Mouse (Mus musculus) c-Kit-negative CD71-positive TER-119-positive erythroid progenitor cells, embryonic 14.5 days (primary cell): ENCODE data around the gene Eif2b5.

Experiments
- DNase-seq: peaks from one replicate; pipeline ENCODE4 v3.0.0-alpha.2; 2013; ENCODE audit warnings: low read depth, low spot score

The Eif2b5 gene

DNA sequence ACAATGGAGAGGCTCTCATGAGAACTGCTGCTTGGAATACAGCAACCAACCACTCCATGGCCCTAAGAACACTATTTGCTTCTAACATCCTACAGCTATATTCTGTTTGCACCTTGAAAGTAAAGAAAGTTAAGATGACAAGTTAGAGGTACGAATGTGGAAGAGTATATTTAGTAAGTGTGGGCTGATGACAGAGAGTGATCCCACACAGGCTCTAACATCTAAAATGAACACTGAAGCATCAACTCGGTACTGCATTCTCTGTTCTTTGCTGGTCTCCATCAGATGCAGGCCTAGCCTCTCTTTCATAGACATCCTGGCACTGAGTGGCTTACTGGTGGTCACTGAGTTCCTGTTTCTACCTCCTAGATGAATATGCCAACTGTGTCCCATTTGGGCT, 9.4 kb upstream of the Eif2b5 start:
- DNase-seq, result no peak

DNA sequence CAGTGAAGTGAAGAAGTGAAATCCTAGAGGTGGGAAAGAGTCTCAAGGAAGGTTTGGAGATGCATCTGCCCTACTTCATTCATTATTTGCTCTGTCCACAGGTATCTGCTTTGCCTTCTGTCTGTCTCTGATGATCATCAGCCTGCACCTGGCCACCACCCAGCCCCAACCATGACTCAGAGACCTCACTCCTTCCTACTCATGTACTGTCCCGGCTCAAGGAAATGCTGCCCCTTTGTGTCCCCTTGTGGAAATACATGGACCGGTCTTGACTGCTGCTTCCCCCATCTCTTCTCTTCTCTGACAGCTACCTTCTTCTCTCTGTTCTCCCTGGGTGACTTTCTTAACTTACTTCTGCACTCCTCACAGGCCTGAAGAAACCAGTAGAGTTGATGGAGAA, 8.0 kb upstream of the Eif2b5 start:
- no peak for DNase-seq

DNA sequence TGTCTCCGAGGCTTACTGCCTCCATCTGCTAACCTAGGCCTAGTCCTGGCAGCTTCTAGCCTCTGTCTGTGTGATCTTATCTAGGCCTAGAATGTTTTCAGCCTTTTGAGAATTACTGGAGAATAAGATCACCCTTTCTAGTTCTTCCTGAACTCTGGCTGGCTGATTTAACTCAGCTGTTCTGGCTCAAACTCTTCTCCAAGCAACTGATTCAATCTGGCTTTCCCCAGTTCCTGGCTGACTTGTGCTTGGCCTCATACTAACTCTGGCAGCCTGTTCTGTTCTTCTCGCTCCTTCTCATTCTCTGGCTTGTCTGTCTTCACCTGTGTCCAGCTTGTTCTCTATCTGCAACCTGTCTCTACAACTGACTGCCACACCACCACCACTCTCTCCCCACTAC, 7.3 kb upstream of the Eif2b5 start:
- no peak for DNase-seq

DNA sequence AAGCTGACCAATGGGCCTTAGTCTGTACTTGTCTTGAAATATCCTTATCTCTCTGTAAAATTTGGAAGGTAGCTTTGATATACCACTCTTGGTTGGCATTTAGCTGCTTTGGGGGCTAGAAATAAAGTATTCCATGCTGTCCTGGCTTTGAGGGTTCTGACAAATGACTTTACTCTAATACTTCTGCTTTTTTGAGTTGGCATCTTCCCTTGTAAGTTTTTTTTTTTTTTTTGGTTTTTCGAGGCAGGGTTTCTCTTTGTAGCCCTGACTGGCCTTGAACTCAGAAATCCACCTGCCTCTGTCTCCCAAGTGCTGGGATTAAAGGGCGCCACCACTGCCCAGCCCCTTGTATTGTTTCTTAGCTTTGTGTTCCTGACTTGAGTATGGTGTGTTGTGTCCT, 5.2 kb upstream of the Eif2b5 start:
- no peak for DNase-seq

DNA sequence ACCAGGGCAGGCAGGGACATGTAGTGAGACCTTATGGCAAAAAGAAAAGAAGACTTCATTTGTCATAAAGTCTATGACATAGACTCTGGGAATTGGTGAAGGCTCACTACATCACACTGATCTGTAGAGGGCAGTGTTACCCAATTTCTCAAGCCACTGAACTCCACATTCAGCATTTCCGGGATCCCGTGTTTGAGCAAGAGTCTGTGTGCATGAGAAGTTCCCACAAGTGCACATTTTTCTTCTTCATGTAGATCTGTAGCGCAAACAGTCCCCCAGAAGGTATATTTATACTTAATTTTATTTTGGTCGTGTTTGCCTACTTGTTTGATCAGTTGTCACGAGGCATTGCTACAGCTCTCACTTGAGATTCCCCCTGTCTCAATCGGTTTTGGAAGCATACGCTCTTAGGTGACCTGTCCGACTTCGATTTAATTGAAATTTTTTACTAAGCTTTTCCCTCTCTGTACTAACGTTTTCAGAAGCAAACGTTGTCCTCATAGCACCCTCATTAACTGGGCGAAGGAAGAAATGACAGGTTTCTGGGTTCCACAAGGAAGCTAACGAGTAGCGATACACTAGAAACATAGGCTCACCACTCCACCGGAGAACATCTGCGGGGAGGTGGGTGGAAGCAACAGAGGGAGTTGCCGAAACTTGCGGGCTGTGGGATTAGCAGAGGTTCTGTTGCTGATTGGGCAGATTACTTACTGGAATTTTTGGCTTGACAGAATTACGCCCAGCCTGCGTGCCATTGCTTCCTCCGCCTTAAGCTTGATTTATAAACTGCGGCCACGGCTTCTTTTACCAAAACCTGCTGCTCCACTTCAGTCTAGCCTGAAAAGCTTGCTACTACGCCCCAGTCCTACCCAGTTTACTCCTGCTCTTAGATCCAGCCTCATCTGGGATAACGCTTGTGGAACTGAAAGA, 1.7 kb upstream of the Eif2b5 start:
- peak; percentile 62 for DNase-seq

DNA sequence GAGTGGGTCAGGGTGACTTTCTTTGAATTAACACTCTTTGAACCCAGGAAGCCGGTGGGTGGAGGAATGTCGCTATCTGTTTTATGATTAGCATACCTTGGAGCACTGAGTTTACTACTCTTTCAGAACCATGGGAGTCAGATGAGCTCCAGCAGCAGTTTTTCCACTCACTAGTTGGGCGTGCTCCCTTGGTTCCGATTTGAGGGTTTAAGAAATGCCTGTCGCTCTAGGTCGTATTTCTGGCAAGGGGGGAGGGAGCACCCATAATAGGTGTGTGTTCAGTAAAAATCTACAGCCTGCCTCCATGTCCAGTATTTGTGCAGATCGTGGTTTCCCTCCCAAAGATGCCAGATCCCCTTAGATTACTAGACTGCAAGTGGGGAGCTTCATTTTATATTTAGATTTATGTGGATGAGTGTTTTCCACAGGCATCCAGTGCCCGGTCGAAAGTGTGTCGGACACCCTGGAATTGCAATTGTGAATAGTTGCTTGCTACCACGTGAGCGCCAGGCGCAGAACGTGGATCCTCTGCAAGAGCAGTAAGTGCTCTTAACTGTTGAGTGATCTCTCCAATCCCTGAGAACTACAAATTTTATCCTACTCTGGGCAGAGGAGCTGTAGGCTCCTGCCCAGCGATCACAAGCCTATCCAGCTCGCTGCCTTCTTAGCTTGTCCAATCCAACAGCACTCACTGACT, 489 bp upstream of the Eif2b5 start:
- DNase-seq, result no peak

DNA sequence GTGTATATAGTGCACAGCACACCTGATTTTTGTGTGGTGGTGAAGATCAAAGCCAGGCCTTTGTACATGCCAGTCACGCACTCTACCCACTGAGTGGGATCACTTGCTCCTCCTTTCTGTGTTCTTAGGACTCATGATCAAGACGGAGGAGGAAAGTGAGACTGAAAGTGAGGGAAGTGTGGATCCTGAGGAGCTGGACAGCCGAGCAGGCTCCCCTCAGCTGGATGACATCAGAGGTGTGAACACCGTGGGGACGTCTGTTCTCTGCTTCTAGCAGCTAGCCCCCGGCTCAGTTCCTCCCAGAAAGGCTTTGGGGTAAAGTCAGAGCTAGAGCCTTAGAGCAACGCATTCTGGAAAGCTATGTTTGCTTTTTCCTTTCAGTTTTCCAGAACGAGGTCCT, 7.4 kb downstream of the Eif2b5 start:
- no peak for DNase-seq

DNA sequence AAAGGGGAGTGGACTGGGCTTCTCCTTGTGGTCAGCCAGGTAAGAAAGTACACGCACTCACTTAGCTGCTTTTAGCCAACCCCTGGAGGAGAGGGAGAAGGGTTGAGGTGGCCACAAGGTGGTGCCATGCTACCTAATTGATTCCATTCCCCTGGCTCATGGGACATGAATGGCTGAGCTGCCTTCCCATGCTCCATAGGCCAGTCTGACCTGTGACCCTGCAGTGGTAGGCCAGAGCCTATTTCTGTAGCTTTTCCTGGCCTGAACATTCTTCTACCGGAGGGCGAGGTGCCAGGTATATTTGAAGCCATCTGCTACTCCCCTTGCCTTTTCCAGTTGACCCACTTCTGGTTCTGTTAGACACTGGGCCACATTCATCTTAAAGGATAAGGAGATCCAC, 10.7 kb downstream of the Eif2b5 start:
- DNase-seq, result no peak

DNA sequence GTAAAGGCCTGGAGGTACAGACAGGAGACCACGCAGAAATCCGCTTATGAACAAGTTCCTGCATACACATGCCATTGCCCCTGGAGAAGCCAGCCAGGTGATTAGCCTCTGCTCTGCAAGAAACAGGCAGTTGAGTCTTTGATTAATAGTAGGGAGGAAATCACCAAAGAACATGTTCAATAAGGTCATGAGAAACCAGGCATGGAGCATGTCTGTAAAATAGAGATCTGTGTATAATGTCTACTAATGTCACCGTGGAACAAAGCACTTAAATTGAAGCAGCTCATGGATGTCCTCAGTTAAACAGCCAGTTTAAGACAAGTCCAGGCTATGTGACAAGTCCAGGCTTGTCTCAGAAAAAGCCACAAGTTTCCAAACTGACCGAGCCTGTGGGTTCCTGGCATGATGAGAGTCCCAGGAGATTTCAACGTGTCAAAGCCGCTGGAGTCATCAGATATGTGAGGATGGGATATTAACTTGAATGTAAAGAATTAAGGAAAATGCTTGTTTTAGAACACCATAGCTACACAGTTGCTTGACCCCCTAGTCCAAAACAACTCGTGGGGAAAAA, 12.7 kb downstream of the Eif2b5 start:
- no peak for DNase-seq

DNA sequence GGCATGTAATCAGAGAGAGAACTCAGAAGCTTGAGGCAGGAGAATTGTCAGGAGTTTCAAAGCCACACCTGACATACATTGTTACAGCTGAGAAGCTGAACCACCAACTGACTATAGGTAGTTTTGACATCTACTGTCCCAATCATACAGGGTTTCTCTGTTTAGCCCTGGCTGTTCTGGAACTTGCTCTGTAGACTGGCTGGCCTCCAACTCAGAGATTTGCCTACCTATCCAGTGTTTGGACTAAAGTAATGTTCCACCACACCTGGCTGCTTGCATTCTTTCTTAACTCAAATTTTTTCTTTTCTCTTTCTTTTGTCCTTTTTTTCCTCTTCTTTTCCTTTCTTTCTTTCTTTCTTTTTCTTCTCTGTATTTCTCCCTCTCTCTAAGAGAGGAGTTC, 17.4 kb downstream of the Eif2b5 start:
- DNase-seq, result no peak

DNA sequence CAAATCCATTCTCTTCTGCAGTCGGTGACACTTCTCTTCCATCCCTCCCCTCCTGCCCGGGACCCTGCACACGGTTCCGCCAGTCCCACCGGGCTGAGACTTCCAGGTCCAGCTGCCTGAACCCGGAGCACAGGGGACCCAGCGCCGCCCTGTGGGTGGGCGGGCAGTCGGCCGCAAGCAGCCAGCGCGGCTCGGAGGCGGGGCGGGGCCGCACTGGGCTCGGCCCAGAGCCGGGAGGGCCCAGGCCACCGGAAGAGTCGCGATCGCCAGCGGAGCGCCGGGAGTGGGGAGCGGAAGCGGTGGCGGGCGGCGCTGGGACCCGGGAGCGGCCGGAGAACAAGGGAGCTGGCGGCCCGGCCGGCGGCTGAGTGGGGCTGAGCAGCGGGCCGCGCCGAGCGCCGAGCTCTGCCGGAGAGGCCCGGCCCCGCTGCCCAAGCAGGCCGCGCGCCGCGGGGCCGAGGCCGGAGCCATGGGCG, 18.1 kb downstream of the Eif2b5 start, which contains the start of gene Dvl3:
Gene Dvl3, plus strand, starts transcription at position 257 of the 476 bp plus-strand sequence.
- peak; percentile 68 for DNase-seq

DNA sequence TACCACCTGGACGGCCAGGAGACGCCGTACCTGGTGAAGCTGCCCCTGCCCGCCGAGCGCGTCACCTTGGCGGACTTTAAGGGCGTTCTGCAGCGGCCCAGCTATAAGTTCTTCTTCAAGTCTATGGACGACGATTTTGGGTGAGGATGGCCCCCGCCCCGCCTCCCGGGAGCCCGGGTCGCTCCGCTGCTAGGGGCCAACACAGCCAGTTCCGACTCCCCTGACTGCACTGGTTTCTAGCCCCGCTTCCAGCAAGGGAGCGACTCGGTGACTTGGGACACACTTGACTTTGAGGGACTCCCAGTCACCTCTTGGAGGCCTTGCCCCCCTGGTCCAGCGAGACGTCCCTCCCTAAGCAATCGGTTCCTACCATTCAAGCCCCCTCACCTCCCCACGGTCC, 18.6 kb downstream of the Eif2b5 start:
- DNase-seq, result no peak

DNA sequence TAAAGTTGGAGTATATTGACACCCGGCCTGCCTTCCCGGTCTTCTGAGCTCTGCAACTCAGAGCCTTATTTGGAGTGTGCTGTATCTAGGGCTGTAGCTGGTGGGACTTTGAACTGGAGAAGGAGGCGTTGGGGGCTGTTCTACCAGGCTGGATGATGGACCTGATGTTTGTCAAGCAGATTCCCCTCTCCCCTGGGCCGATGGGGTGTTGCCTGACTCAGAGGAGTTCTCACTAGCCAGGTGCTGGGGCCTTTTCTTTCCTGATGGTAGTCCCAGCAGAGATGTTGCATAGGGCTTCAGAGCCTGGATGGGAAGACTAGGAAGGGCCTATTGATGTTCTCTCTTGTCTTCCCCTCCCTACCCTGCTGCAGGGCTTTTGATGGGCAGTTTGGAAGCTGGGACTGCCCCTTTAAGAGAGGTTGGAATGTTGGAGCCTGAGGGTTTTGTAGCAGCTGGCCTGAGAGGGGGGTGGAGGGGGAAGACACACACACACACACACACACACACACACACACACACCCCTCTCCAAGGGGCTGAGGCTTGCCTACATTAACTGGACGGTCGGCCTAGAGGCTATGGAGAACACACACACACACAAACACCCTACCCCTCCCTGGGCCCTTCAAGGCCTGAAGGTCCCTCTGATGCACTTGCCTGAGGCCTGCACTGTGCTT, 19.2 kb downstream of the Eif2b5 start:
- DNase-seq, result no peak

DNA sequence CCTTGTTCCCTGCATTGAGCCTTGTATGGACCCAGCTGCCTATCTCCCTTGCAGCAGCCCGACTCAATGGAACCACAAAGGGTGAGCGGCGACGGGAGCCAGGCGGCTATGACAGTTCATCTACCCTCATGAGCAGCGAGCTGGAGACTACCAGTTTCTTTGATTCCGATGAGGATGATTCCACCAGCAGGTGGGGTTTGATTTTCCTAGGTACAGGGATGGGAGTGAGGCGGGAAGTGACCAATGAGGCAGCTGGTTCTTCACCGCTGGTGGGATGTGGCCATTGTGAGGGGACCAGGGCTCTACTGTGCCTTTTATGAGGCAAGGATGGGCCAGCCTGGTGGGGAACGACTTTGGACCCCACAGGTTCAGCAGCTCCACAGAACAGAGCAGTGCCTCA, 25.3 kb downstream of the Eif2b5 start:
- no peak for DNase-seq

DNA sequence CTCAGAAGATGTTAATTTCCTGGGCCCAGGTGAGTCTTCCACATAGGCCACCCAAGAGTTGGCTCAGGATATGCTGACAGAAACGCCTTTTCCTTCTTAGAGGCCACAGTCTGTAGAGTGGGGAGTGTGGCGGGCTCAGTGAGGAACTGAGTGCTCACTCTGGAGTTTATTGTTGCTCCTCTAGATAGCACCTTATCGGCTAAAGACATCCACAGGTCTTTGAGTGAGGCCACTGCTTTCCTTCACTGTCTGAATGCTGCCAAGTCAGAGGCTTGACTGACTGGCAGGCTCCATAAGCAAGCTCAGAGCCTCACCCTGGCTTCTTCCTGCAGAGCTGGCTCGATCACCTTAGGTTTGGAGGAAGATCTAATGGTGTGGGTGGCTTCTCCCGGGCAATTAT, 30.2 kb downstream of the Eif2b5 start:
- no peak for DNase-seq

DNA sequence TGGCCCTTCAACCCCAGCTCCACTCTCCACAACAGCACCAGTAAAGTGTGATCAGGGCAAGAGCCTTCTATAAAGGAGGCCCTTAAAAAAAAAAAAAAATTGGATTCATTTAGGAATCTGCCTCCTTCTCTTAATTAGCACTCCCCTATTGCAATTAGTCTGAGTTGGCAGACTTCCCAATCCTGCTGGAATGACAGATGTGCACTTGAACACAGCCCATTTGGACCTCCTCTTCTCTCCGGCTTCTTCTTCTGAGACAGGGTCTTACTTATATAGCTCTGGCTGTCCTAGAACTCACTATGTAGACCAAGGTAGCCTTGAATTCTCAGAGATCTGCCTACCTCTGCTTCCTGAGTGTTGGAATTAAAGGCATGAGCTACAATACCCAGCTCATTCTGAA, 30.8 kb downstream of the Eif2b5 start:
- DNase-seq, result no peak

DNA sequence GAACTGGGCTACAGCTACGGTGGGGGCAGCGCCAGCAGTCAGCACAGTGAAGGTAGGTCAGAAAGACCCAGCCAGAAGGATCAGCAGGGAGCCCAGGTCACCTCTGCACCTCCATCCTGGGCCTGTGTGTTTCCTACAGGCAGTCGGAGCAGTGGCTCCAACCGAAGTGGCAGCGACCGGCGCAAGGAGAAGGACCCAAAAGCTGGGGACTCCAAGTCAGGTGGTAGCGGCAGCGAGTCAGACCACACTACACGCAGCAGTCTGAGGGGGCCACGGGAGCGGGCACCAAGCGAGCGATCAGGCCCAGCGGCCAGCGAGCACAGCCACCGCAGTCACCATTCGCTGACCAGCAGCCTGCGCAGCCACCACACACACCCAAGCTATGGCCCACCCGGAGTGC, 32.3 kb downstream of the Eif2b5 start:
- DNase-seq, result no peak

DNA sequence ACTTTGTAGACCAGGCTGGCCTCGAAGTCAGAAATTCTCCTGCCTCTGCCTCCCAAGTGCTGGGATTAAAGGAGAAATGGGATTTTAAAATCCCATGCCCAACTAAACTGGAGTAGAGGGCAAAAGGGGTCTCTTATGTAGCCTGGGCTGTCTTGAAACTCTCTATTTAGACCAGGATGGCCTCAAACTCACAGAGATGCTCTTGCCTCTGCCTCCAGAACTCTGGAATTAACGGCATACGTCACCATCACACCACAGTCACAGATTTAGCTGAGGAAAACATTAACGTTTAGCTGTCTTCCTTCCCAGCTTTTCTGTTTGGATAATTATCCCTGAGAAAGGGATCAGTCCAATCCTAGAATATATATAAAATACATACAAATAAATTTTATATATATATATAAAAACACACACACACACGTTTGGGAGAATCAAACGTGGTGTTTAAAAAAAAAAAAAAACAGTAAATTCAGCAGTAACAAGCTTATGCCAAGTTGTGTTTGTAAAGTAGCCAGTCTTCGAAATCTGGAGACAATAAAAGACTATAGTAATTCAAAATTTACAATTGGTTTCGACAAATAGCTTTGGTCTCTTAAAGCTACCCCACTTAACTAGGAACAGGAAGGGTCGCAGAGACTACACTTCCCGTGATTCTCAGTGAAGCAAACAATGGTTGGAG, 36.1 kb downstream of the Eif2b5 start:
- DNase-seq, result no peak

DNA sequence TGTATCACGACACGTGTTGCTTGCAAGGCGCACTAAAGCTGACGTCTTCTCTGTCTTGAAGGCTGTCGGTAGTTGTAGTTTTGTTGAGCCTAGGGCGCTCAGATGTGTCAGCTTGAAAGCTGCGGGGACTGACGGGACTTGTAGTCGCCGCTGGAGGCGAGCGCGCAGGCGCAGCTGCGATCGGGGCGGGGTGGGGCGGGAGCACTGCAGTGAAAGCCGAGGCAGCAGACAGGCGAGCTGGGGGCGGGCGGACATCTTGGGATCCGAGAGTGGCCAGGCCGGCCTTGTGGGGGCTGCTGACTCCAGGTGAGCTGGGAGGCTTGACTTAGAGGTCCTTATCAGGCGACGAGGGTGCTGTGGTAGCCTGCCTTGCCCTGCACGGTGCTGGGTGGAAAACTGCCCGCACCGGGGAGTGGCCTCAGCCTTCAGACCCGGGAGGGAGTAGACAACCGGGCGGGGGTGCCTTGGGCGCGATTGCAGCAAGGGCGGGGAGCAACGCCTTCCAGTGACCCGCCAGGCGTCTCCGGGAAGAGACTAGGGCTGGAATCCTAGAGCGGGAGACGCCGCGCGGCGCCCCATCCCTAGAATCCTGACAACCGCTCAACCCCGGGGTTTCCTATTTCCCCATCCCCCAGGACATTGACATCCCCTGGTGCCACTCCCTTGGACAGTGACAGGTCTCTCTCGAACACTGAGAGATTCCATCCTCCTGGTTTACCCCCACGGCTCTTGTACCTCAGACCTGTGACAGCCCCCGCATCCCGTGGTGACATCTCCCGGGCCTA, 36.9 kb downstream of the Eif2b5 start, which contains the start of gene Ap2m1:
Gene Ap2m1, plus strand, starts transcription at position 183 of the 785 bp plus-strand sequence.
- DNase-seq, result peak; percentile 96

DNA sequence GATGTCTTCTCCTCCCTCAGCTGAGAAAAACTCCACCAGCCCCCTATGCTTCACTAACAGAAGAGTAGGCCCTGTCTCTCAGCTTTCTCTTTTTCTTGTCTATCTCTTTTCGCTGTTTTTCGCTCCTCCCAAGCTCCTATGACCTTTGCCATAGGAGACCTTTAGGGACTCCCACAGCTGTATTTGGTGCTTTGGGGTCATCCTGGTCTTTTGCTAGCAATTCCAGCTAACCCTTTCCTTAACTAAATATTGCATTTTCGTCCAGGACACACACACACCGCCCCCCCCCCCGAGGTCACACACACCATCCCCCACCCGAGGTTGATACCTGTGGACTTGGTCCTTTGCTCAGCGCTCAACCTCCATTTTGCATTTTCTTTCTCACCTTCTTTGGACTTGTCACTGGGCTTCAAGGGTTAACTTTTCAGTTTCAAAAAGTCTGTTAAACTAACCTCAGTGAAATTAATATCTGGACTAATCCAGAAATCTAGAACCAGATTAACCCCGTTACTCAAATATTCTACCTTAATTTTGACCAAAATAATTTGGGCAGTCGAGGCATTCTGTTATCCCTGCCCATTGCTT, 37.6 kb downstream of the Eif2b5 start:
- no peak for DNase-seq
